Mouse (Mus musculus): ENCODE data around the gene Thoc6. TPM values are rescaled to one million over a fixed set of nuclear protein-coding genes. Genes with fewer than 3 reads are reported as not detected.
A peak's percentile ranks its signal among the peaks of the same experiment; 100 is the strongest.

Gene Thoc6
- total RNA-seq, 2 experiments from 2014 or later, result 37.1 to 49.8 TPM

DNA sequence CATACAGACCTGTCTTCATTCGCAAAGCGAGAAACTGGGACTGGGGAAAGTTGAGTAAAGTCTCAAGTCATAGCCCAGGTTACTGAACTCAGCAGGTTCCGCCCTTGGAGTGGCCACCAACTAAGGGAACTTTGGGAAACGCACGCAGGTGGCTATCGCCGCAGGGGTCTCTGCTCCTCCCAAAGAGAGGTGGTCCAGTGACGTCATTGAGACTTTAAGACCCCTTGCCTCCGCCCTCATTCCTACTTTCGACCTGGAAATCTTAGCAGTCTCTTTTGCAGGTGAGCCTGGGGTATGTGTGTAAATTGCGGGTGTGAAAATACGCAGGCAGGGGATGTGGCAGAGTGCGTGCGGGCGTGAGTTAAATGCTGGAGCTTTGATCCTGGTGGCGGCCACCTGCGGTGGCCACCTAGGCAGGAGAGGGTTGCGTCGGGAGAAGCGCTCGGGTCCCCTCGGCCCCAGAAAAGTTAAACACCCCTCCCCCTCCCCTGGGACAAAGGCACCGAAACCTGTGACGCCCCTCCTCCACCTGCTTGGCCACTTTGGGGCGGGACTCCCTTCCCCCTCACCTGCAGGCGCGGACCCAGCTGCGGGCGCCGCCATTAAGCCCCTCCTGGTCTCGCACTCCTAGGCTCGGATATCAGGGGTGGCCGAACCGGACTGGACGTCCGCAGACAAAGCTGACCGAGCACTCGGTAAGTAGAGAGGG lies 5.6 kb upstream of the Thoc6 start, which contains the start of gene Cldn6:
Gene Cldn6 (plus strand): TSS at position 123 of the 709 bp plus-strand sequence.
- ATAC-seq (replicated peaks; ENCODE audit: poor library complexity, severe bottlenecking), result no peak

DNA sequence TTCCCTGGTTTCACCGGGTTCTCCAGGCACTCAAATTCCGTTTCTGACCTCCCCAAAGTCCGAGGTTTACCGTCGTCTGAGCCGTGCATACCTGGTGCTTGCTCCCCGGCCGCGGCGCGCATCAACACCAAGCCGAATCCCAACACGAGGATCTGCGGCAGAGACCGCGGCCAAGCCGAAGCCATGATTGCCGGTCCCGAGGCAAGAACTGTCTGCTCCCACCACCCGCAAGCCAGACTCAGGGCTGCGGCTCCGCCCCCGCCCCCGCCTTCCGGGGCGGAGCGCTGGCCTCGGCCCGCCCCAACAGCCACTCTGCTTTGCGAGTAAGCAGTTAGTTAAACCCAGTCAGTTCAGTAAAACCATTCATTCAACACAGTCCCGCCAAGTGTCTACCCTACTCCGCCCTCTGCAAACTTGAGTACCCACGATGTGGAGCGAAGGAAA lies 3.6 kb upstream of the Thoc6 start, which contains the start of gene Tnfrsf12a:
Gene Tnfrsf12a (minus strand): TSS at position 233 of the 444 bp plus-strand sequence.
- peak; percentile 58 for ATAC-seq (replicated peaks; ENCODE audit: poor library complexity, severe bottlenecking)

DNA sequence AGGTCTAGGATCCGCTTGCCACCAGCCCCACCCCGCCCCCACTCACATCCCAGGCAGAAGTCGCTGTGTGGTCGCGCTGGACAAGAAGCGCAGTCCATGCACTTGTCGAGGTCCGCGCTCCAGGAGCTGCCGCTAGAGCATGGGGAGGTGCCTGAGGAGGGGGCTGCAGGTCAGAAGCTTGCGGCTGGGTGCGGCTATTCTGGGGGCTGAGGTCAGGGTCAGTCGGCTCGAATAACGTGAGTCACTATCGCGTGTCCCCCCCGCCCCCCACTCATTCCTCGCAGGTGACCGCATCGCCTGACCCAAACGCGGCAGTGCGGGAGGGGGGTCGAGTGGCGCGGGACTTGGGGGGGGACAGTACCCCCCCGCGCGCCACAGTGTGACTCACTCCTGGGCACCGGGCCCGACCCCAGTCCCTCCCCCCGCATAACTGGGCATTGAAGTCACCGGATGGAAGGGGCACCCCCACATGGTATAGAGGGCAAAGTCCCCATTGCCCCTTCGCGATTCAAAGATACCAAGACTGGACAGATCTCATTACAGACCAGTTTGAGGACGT lies 2.9 kb upstream of the Thoc6 start:
- no peak; the same call in 1 of the 2 replicates for ATAC-seq (replicated peaks; ENCODE audit: poor library complexity, severe bottlenecking)

DNA sequence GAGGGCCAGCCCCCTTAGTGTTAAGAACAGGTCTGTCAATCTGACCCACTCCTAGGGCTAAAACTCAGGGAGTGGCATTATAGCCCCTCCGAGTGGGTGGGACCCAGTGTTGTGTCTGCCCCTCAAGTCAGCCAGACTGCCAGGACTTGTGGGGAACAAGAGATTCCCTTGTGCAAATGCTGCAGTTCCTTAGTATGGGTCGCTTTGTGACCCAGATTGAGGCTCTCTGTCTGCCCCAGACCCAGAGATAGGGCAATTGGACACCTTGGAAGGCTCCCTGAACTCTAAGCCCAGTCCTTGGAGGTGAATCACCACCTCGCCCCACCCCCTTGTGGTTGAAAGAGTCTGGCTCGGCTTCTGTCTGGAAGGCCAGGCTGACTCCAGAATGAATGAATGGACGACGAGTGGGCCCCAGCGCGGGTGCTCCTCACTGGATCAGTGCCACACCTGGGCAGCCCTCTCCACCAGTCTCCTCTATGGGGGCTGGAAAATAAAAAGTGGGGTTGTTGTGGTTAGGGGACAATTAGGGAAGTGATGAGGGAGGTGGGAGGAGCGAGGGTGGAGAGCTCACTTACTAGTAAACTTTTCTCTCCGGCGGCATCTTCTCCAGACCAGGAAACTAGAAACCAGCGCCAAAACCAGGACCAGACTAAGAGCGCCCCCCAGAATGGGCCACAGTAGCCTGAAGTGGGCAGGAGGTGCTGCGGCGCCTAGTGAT lies 2.0 kb upstream of the Thoc6 start:
- peak; percentile 41 for ATAC-seq (replicated peaks; ENCODE audit: poor library complexity, severe bottlenecking)

DNA sequence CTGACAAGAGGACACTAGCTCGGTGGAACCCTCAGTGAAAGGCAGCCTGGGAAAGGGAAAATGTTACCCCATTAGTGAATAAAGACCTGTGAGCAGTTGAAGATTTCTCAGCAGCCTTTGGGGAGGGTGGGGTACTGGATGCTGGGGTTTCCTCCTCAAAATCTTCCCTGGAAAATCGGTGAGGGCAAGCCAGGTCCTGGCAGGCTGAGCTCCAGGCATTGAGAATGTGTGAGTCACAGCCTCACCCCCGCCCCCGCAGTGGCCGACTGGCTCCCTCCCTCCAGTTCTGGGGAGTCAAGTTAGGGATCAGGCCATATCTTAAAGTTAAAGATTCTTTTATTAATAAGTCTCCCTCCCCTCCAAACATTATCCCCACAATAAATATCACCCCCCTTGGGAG lies 1.4 kb upstream of the Thoc6 start:
- no peak for ATAC-seq (replicated peaks; ENCODE audit: poor library complexity, severe bottlenecking)

DNA sequence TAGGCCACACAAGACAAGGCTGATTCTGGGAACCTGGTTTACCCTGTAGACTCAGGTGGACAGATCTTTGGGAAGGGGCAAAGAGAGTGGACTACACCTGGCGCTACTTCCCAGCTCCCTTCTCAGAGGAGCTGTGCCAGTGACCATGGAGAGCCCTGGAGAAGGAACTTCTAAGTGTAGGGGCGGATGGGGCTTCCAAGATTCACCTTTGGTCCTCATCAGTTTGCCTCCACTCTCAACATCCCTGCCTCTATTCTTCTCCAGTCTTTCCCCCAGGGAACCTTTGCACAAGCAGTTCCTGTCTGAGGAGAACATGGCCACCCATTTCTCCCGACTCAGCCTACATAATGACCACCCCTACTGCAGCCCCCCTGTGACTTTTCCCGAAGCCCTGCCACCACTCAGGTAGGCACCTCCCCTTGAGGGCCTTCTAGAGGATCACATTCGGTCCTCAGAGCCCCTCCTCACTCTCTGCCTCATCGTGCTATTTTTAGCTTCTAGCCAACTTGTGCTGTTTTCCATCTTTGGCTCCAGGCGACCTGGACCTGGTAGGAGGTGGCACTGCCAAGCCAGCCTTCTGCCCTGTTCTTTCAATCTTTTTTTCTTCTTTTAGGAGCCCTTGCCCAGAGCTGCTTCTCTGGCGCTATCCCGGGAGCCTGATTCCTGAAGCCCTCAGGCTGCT lies 730 bp upstream of the Thoc6 start:
- no peak for ATAC-seq (replicated peaks; ENCODE audit: poor library complexity, severe bottlenecking)

DNA sequence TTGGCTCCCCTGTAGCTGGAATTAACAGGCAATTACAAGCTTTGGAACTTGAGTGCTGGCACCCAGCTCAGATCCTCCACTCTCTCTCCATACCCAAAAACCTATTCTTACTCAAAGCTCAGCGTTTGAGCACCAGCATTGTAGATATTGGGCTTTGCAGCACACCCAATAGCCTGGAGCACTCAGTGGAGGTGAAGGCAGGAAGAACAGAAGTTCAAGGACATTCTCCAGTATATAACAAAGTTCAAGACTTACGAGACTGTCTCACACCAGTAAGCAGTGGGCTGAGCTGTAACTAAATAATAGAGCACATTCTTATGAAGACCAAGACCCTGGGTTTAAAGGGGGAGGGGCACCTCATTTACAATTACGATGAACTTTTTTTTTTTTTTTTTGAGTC lies 921 bp downstream of the Thoc6 start:
- ATAC-seq (replicated peaks; ENCODE audit: poor library complexity, severe bottlenecking), result no peak

DNA sequence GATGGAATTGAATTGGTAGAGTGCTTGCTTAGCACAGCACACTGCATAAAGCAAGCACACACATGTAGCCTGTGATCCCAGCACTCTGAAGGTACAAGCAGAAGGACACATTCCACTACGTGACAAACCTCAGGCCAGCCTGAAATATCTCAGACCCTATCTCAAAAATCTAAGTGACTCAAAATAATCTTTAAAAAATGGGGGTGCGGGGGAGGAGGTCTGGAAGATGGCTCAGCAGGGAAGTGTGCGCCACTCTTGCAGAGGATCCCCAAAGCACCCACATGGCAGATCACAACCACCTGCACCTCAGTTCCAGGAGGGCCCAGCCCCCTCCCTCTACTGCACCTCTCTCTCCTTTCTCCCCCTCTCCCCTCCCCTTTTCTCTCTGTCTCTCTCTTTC lies 2.2 kb downstream of the Thoc6 start:
- ATAC-seq (replicated peaks; ENCODE audit: poor library complexity, severe bottlenecking), result no peak

DNA sequence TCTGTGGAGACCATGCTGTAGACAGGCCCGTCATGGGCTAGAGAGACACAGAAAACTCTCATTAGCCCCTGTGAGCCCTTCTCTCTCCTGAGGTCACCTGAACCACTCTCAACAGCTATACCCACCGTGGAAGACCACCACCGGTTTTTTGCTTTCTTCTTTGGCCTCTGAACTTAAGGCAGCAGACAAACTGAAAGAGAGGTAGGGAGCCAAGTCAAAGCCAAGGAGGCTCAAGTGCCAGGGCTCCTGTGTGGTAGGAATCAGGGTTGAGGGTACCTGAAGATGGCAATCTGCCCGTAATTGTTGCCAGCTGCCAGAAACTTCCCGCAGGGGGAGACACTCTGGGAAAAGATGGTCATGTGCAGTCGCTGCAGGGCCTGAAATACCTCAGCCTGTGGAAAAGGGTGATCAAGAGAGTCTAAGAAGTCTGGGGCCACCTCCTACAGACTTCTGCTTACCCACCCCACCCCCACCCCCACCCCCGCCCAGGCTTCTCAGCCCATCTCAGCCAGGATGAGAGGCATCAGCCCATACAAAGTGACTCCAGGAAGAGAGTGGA lies 3.1 kb downstream of the Thoc6 start:
- no peak for ATAC-seq (replicated peaks; ENCODE audit: poor library complexity, severe bottlenecking)

DNA sequence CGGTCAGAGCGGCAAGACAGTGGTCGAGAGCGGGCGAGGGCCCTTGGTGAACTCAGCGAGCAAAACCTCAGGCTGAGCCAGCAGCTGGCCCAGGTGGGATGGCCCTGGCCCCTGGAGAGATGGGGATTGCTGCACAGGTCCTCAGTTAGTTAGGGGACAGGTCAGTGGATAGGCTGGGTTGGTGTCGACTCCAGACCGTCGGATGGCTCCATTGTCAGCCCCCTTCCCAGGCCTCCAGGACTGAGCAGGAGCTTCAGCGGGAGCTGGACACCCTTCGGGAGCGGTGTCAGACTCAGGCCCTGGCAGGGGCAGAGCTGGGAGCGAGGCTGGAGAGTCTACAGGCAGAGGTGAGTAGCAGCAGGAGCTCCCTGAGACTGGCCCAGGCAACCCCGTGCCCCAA lies 8.2 kb downstream of the Thoc6 start:
- ATAC-seq (replicated peaks; ENCODE audit: poor library complexity, severe bottlenecking), result no peak

DNA sequence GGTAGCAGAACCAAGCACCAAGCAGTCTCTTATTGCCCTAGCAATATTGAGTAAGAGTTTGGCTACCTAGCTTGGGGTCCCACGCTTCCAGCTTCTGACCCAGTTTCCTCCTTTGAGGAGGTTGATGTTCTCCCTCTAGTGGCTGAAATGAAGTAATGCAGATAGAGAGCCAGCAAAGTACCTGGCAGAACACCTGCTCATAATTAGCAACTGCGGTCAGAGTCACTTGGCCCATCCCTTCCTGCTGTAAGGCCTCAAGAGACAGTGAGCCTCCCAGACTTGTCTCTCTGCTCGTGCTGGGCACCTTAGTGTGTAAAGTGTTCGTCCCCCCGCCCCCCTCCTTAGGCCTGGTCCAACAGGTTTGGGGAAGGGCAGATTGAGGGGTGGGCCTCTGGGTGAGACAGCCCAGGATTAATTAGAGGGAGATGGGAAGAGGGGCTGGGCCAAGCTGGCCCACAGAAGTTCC lies 9.1 kb downstream of the Thoc6 start:
- peak; percentile 57 for ATAC-seq (replicated peaks; ENCODE audit: poor library complexity, severe bottlenecking)

DNA sequence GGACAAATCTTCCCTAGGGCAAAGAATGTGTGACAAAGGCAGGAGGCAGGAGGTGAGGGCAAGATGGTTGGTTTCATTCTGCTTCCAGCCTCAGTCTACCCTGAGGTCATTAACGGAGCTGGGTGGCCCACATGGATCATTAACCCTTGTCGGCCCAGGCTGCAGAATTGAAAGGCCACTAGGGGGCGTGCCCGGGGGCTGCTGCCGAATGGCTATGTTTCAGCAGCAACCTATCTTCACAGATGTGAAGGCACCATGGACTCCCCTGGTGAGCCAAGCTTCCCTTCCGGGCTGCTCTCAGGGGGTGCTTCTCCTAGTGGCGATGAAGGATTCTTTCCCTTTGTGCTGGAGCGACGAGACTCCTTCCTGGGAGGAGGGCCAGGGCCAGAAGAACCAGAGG lies 12.2 kb downstream of the Thoc6 start:
- peak; percentile 26 for ATAC-seq (replicated peaks; ENCODE audit: poor library complexity, severe bottlenecking)

DNA sequence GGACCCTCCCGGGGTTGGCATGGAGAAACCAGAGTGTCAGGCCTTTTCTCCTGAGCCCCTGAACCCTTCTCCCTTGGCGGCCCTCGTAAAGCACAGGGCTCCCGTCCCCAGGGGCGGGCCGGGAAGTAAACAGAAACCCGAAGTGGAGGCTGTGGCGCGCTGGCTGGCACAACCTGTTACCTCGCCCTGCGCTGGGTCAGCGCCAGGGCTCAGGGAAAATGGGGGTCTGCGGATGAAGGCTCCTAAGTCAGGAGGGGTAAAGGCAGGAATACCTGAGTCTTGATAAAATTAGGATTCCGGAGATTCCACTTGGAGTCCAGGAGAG lies 12.8 kb downstream of the Thoc6 start:
- ATAC-seq (replicated peaks; ENCODE audit: poor library complexity, severe bottlenecking), result 0 out of 2 replicates have a peak, but pooled peaks have one; percentile 13

DNA sequence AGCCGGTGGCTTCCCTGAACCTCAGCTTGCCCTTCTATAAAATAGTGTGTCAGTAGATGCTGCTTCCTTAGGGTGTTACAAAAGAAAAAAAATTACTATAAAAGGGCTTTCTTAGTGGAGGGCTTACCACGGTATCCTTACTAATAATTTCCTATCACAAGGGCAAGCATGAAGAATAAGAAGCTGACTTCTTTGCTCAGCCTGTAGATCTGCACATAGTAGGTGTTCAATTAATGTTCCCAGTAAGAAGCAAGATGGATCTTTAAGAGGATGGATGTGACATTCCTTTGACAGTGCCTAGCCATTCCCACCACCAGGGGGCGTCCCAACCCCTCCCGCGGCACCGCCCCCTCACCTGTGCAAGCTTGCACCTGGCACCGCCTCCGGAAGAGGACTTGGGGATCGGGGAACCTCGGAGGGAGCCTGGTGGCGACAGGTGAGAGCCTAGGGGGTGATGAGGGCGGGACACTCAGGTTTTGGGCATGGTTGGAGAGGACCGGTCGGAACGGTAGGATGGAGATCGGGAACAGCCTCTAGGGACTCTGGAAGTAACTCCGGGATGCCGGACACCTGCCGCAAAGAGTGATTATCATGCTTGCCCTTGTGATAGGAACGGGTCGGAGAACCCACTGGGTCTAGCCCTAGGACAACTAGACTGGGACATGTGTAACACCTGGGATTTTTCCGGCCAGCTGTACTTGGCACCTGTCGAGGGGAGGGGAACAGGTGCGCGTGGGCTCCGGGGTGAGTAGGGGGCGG lies 13.4 kb downstream of the Thoc6 start, which contains the start of gene Bicdl2:
Gene Bicdl2 (plus strand): TSS at position 390 of the 759 bp plus-strand sequence.
- 0 out of 2 replicates have a peak, but pooled peaks have one; percentile 18 for ATAC-seq (replicated peaks; ENCODE audit: poor library complexity, severe bottlenecking)

DNA sequence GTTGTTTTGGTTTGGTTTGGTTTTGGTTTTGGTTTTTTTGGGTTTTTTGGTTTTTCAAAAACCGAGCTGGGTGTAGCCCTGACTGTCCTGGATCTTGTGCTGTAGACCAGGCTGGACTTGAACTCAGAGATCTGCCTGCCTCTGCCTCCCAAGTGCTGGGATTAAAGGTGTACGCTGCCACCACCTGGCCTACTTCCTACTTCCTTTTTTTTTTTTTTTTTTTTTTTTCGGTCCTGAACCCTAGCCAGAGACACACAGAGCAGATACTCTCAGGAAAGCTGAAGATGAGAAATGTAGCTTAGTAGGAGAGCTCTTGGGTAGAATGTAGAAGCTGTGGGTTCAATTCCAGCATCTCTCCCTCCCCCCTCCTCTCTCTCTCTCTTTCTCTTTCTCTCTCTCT lies 15.2 kb downstream of the Thoc6 start:
- no peak for ATAC-seq (replicated peaks; ENCODE audit: poor library complexity, severe bottlenecking)

DNA sequence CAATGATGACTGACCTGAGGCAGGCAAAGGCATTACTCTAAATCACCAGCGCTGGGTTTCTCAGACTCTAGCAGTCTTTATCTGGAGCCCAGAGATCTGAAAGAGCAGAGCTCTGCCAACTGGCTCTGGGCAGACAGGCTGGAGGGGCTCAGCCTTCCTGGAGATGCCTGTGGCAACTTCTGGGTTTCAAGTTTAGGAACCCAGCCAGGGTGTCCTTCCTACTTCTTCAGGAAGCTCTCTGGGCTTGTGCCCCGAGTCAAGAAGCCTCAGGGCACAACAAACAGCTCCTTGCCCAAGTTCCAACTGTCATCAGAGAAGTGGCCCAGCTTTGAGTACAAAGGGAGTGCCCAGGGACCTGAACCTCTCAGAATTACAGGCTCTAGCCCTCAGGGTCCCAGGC lies 19.3 kb downstream of the Thoc6 start:
- ATAC-seq (replicated peaks; ENCODE audit: poor library complexity, severe bottlenecking), result peak; percentile 60

DNA sequence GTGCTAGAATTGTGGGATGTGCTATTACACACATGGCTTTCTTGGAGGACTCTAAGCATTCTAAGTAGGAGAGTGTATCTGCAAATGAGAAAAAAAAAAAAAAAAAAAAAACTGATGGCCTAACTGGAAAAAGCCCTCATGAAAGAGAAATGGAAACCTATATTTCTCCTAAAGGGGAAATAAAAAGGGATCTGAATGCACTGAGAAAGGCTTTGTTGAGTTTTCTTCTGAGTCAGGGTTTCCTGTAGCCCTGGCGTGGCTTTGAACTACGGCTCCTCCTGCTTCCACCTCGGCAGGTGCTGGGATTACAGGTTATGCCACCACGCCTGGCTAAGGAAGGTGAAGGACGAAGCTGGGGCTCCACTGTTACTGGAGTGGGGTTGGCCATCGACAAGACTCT lies 19.7 kb downstream of the Thoc6 start:
- peak; percentile 55 for ATAC-seq (replicated peaks; ENCODE audit: poor library complexity, severe bottlenecking)

DNA sequence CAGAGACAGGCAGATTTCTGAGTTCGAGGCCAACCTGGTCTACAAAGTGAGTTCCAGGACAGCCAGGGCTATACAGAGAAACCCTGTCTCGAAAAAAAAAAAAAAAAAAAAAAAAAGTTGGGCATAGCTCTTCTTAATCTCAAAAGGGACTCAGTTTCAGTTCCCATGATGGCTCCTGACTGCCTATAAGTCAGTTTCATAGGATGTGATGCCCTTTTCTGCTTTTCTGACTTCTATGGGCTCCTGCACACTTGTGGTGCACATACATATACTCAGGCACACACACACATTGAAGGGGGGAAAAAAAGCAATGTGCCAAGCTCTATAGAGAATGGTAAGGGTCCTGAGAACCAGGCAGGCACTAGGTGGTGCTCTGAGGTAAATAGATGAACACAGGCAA lies 20.4 kb downstream of the Thoc6 start:
- ATAC-seq (replicated peaks; ENCODE audit: poor library complexity, severe bottlenecking), result peak; percentile 52

DNA sequence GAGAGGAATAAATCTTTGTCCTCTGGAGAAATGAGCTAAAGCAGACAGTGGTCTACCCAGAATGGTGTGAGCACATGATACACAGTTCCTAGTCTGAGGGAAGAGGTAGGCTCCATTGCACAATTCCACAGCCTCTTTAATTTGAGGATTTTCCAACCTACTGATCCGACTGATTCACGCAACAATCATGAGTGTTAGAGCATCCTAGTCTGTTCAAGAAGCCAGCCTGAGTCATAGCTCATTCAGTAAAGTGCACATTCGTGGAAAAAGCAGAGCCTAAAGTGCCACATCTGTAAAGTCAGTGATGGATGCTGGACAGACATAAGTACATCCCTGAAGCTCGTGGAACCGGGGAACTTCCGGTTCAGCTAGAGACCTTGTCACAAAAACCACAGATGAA lies 22.3 kb downstream of the Thoc6 start:
- ATAC-seq (replicated peaks; ENCODE audit: poor library complexity, severe bottlenecking), result 0 out of 2 replicates have a peak, but pooled peaks have one; percentile 18

DNA sequence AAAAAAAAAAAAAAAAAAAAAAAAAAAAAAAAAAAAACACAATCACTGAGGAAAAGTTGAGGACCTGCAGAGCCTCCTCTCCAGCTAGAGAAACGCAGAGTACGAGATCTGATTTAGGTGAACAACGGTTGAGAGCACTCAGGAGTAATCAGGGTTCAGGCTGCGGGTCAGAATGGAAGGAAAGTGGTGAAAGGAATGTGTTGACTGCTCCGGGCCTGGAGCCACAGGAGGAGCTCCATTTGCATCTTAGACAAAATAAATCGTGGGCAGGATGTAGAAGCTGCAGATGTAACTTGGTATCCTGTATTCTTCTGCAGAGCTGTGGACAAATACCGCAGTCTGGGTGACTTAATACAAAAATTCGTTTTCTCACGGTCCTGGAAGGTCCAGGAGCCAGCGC lies 27.8 kb downstream of the Thoc6 start:
- ATAC-seq (replicated peaks; ENCODE audit: poor library complexity, severe bottlenecking), result no peak

Data from granulocyte monocyte progenitor cell, adult 5-6 weeks (primary cell).